Mouse (Mus musculus): ENCODE results near the gene Neto2. TPM values are rescaled to one million over a fixed set of nuclear protein-coding genes. Genes with fewer than 3 reads are reported as not detected.

The Neto2 gene
- polyA plus RNA-seq, 1 experiment, result 0.23 TPM

DNA sequence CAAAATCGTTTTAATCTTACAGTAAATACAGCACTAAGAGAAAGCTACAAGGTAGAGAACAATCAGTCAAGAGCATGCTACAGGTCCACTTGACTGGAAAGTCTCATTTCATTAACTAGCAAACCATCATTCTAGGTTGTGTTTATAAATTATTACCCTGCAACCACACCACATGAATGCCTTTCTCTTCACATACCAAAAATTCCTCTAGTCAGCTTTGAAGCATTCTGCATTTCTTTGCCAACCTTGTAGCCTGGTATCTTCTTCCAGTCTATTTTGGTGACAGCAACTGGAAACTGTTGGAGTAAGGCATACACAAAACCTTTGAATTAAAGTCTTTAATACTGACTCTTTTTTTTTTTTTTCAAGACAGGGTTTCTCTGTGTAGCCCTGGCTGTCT lies 109.2 kb downstream of the Neto2 start:
- H3K27ac ChIP-seq (ENCODE audit: insufficient read depth, low read length), result no peak overlapping the region
- TF ChIP-seq CTCF (IDR thresholded peaks at IDR 0.05; ENCODE audit: extremely low read depth, insufficient read depth, insufficient read length, insufficient replicate concordance) (no peak), POLR2A (IDR thresholded peaks at IDR 0.05; ENCODE audit: low read depth, low read length) (no peak)
- no peak overlapping the region for H3K4me3 ChIP-seq (ENCODE audit: extremely low read depth, insufficient read depth, insufficient read length)
- H3K27me3 ChIP-seq (ENCODE audit: control insufficient read depth, insufficient read depth, low read length), result no peaks in the 10 kb centered on the region
- 85% methylated on average over 1 of the region's 1 CpGs for WGBS
- no peaks in the 10 kb centered on the region for H3K4me1 ChIP-seq (ENCODE audit: control insufficient read depth, insufficient read depth, insufficient read length)
- H3K36me3 ChIP-seq (ENCODE audit: control insufficient read depth, insufficient read depth, low read length), result no peaks in the 10 kb centered on the region
- DNase-seq (ENCODE audit: low read depth in 1 of 2, low spot score in 2 of 2), result no peak

DNA sequence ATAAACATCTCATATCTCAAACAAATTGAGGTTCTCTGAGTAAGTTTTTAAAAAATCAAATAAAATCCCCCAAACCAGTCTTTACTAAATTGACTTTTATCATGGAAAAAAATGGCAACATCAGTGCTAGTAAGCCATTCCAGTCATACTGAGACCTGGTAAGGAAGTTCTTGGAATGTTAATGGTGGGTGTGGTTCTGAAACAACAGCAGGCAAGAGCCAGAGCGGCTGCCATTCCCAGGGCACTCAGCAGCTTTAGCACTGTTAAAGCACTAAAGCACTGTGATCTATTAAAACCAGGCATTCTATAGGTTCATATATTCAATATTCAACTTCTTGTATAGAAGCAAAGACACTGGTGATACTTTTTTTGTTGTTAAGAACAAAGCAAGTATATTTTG lies 110.5 kb downstream of the Neto2 start:
- Histone ChIP-seq H3K36me3 (ENCODE audit: control insufficient read depth, insufficient read depth, low read length) (no peaks in the 10 kb centered on the region), H3K27ac (ENCODE audit: insufficient read depth, low read length) (no peak overlapping the region), H3K27me3 (ENCODE audit: control insufficient read depth, insufficient read depth, low read length) (no peaks in the 10 kb centered on the region), H3K4me3 (ENCODE audit: extremely low read depth, insufficient read depth, insufficient read length) (no peak overlapping the region), H3K4me1 (ENCODE audit: control insufficient read depth, insufficient read depth, insufficient read length) (no peaks in the 10 kb centered on the region)
- DNase-seq (ENCODE audit: low read depth in 1 of 2, low spot score in 2 of 2), result no peak
- 94% methylated on average over 1 of the region's 1 CpGs for WGBS
- TF ChIP-seq POLR2A (IDR thresholded peaks at IDR 0.05; ENCODE audit: low read depth, low read length) (no peak), CTCF (IDR thresholded peaks at IDR 0.05; ENCODE audit: extremely low read depth, insufficient read depth, insufficient read length, insufficient replicate concordance) (no peak)

- 86% methylated on average over 2 of the region's 2 CpGs for WGBS
- Histone ChIP-seq H3K4me1 (ENCODE audit: control insufficient read depth, insufficient read depth, insufficient read length) (no peaks in the 10 kb centered on the region), H3K27ac (ENCODE audit: insufficient read depth, low read length) (no peak overlapping the region), H3K4me3 (ENCODE audit: extremely low read depth, insufficient read depth, insufficient read length) (no peak overlapping the region), H3K36me3 (ENCODE audit: control insufficient read depth, insufficient read depth, low read length) (no peaks in the 10 kb centered on the region), H3K27me3 (ENCODE audit: control insufficient read depth, insufficient read depth, low read length) (no peaks in the 10 kb centered on the region)
- DNase-seq (ENCODE audit: low read depth in 1 of 2, low spot score in 2 of 2), result no peak
- no peak for TF ChIP-seq CTCF (IDR thresholded peaks at IDR 0.05; ENCODE audit: extremely low read depth, insufficient read depth, insufficient read length, insufficient replicate concordance)
- TF ChIP-seq POLR2A (IDR thresholded peaks at IDR 0.05; ENCODE audit: low read depth, low read length), result no peak
Measured at GRCm38 (mm10) chr8:85588596-85588995, 112.1 kb downstream of the Neto2 start.

Other genes starting within 250 kb of the Neto2 start
- gene Gpt2, start 208.3 kb downstream of the Neto2 start, polyA plus RNA-seq (2012; rRNA removed), result 1.4 and 1.5 TPM in 2 replicates
- gene Dnaja2, start 145.6 kb downstream of the Neto2 start, polyA plus RNA-seq (2012; rRNA removed), result 6.0 and 8.5 TPM in 2 replicates
- 6.4 and 7.4 TPM in 2 replicates for gene Itfg1, start 140.0 kb upstream of the Neto2 start, polyA plus RNA-seq (2012; rRNA removed)
- gene Phkb, start 140.0 kb upstream of the Neto2 start, polyA plus RNA-seq (2012; rRNA removed), result 2.8 and 3.1 TPM in 2 replicates